Mouse (Mus musculus): ENCODE measurements around the gene Klk4.

Klk4 gene
- long read RNA-seq, experiment 1: 0 reads
- long read RNA-seq, experiment 2: 0 reads

- intact Hi-C loops (cut with DNase I): no loop called here
Measured at GRCm38 (mm10) chr7:43880912-43881311, at the start of gene Klk4. TSS of gene Klk4 (plus strand) at chr7:43881160.

GRCm38 (mm10) chr7:43841701-43842100, 39.3 kb upstream of the Klk4 start, which contains the start of gene Klk5:
TSS of gene Klk5 (plus strand) at chr7:43841971.
- intact Hi-C loops (cut with DNase I): no loop called here

GRCm38 (mm10) chr7:43843801-43844200, 37.2 kb upstream of the Klk4 start:
- intact Hi-C loops (cut with DNase I): no loop called here

GRCm38 (mm10) chr7:43851616-43852015, 29.3 kb upstream of the Klk4 start:
- intact Hi-C loops (cut with DNase I): no loop called here

GRCm38 (mm10) chr7:43854642-43855380, 26.1 kb upstream of the Klk4 start:
- intact Hi-C loops (cut with DNase I): no loop called here

- intact Hi-C loops (cut with DNase I): no loop called here
Measured at GRCm38 (mm10) chr7:43855709-43856108, 25.3 kb upstream of the Klk4 start.

- intact Hi-C loops (cut with DNase I): no loop called here
Measured at GRCm38 (mm10) chr7:43856307-43856706, 24.7 kb upstream of the Klk4 start.

GRCm38 (mm10) chr7:43857501-43857900, 23.5 kb upstream of the Klk4 start:
- intact Hi-C loops (cut with DNase I): no loop called here

GRCm38 (mm10) chr7:43860411-43860810, 20.5 kb upstream of the Klk4 start:
- intact Hi-C loops (cut with DNase I): no loop called here

- intact Hi-C loops (cut with DNase I): loop anchor here (2.0 kb wide), 1 partner anchor 48 kb away; no protein-coding TSS in a partner anchor
Measured at GRCm38 (mm10) chr7:43873237-43873636, 7.7 kb upstream of the Klk4 start.

- intact Hi-C loops (cut with DNase I): loop anchor here (2.0 kb wide), 1 partner anchor 47 kb away; no protein-coding TSS in a partner anchor
Measured at GRCm38 (mm10) chr7:43873674-43874073, 7.3 kb upstream of the Klk4 start.

- intact Hi-C loops (cut with DNase I): no loop called here
Measured at GRCm38 (mm10) chr7:43874868-43875375, 6.0 kb upstream of the Klk4 start.

- intact Hi-C loops (cut with DNase I): no loop called here
Measured at GRCm38 (mm10) chr7:43876444-43876843, 4.5 kb upstream of the Klk4 start.

- intact Hi-C loops (cut with DNase I): no loop called here
Measured at GRCm38 (mm10) chr7:43878281-43878680, 2.7 kb upstream of the Klk4 start.

- intact Hi-C loops (cut with DNase I): no loop called here
Measured at GRCm38 (mm10) chr7:43882346-43882745, 1.4 kb downstream of the Klk4 start.

GRCm38 (mm10) chr7:43882811-43883210, 1.9 kb downstream of the Klk4 start:
- intact Hi-C loops (cut with DNase I): no loop called here

- intact Hi-C loops (cut with DNase I): no loop called here
Measured at GRCm38 (mm10) chr7:43883547-43883946, 2.6 kb downstream of the Klk4 start.

- intact Hi-C loops (cut with DNase I): loop anchor here (10.0 kb wide), 1 partner anchor 107 kb away; the partner anchor contains the start of gene Klk10
Measured at GRCm38 (mm10) chr7:43891365-43891764, 10.4 kb downstream of the Klk4 start.

- intact Hi-C loops (cut with DNase I): loop anchor here (10.0 kb wide), 1 partner anchor 107 kb away; the partner anchor contains the start of gene Klk10
Measured at GRCm38 (mm10) chr7:43891788-43892187, 10.8 kb downstream of the Klk4 start.

- intact Hi-C loops (cut with DNase I): loop anchor here (1.0 to 10.0 kb wide), 3 partner anchors 23 to 216 kb away; partner anchors contain the start of gene Klk10
Measured at GRCm38 (mm10) chr7:43894836-43895235, 13.9 kb downstream of the Klk4 start.

GRCm38 (mm10) chr7:43914821-43915220, 33.9 kb downstream of the Klk4 start:
- intact Hi-C loops (cut with DNase I): no loop called here

GRCm38 (mm10) chr7:43918426-43918825, 37.5 kb downstream of the Klk4 start:
- intact Hi-C loops (cut with DNase I): no loop called here

GRCm38 (mm10) chr7:43918871-43919270, 37.9 kb downstream of the Klk4 start:
- intact Hi-C loops (cut with DNase I): no loop called here
